Mouse (Mus musculus) intestine, postnatal 0 days (tissue): ENCODE data around the gene Wdcp. TPM values are rescaled to one million over a fixed set of nuclear protein-coding genes. Genes with fewer than 3 reads are reported as not detected.

ENCODE experiments used
- ATAC-seq: fragments of 200-750 bp; cut with Nextera tagmentation; 2 replicates; pipeline ENCODE4 v1.8.0; 2017; ENCODE audit warnings: mild to moderate bottlenecking, moderate TSS enrichment, moderate library complexity
- H3K27ac ChIP-seq: fragments of 300-500 bp; sonication (generic); 2 replicates; pipeline ENCODE4 v1.5.1; 2014; ENCODE audit warnings: mild to moderate bottlenecking, low read depth, low read length, moderate library complexity
- H3K27me3 ChIP-seq: fragments of 300-500 bp; sonication (generic); replicated peaks from 2 replicates; pipeline ENCODE4 v1.6.1; 2014; ENCODE audit warnings: low read length, mixed read lengths; ENCODE audit not compliant: control insufficient read depth, insufficient read depth
- H3K36me3 ChIP-seq: fragments of 300-500 bp; sonication (generic); 2 replicates; pipeline ENCODE4 v1.6.1; 2014; ENCODE audit warnings: mild to moderate bottlenecking, moderate library complexity; ENCODE audit not compliant: control insufficient read depth, insufficient read depth
- H3K4me1 ChIP-seq: fragments of 300-500 bp; sonication (generic); replicated peaks from 2 replicates; pipeline ENCODE4 v1.6.1; 2014; ENCODE audit warnings: antibody characterized with exemption, low read length, mixed read lengths; ENCODE audit not compliant: control insufficient read depth, insufficient read depth
- H3K4me2 ChIP-seq: fragments of 300-500 bp; sonication (generic); replicated peaks from 2 replicates; pipeline ENCODE4 v1.6.1; 2014; ENCODE audit warnings: low read depth, mild to moderate bottlenecking, moderate library complexity
- H3K4me3 ChIP-seq: fragments of 300-500 bp; sonication (generic); 2 replicates; pipeline ENCODE4 v1.5.1; 2014; ENCODE audit warnings: low read depth, low read length
- H3K9ac ChIP-seq: fragments of 300-500 bp; sonication (generic); 2 replicates; pipeline ENCODE4 v1.6.1; 2014; ENCODE audit warnings: mild to moderate bottlenecking, low read depth, low read length
- H3K9me3 ChIP-seq: fragments of 300-500 bp; sonication (generic); 2 replicates; pipeline ENCODE4 v1.6.1; 2016; ENCODE audit warnings: mixed run types; ENCODE audit not compliant: control insufficient read depth
- CTCF ChIP-seq: sonication (generic); IDR thresholded peaks from 2 replicates; pipeline ENCODE4 v1.5.1; 2016; ENCODE audit warnings: low read depth, mild to moderate bottlenecking, control low read depth, antibody characterized with exemption, moderate library complexity
- WGBS: fragments of 180-500 bp; shearing (Covaris S2); extraction: QIAGEN DNeasy Blood & Tissue Kit; methylation state at CpG from one replicate; pipeline ENCODE4 v1.1.7; 2014; 5-methylcytosine and 5-hydroxymethylcytosine counted together
- polyA plus RNA-seq: library from polyadenylated mRNA; unstranded; fragments of >200 nt; fragmentation: Nextera tagmentation; extraction: Ambion mirVana; gene quantifications from 2 replicates; pipeline ENCODE4 v1.2.1, GENCODE M21; 2015

The Wdcp gene
- polyA plus RNA-seq, 1 experiment from 2014 or later, result 7.3 TPM

- Histone ChIP-seq H3K27ac (no peak overlapping the region; the same call in 1 of the 2 replicates), H3K9ac (no peak overlapping the region), H3K9me3 (no peaks in the 10 kb centered on the region), H3K4me3 (no peak overlapping the region), H3K4me1 (no peaks in the 10 kb centered on the region), H3K4me2 (peak overlapping the region; percentile 89; the same call in 1 of the 2 replicates), H3K27me3 (no peaks in the 10 kb centered on the region), H3K36me3 (peaks cover 4% of the 10 kb centered on the region; the same call in 1 of the 2 replicates)
- 77% methylated on average over 7 of the region's 7 CpGs for WGBS
- peak; percentile 35 for TF ChIP-seq CTCF
- no peak for ATAC-seq
Measured at GRCm38 (mm10) chr12:4905946-4906345, 62.8 kb downstream of the Wdcp start.

- 20% methylated on average over 7 of the region's 7 CpGs for WGBS
- no peak for ATAC-seq
- H3K36me3 ChIP-seq, result peaks cover 3% of the 10 kb centered on the region; the same call in 1 of the 2 replicates
- TF ChIP-seq CTCF, result no peak
- H3K4me1 ChIP-seq, result no peaks in the 10 kb centered on the region
- H3K27me3 ChIP-seq, result no peaks in the 10 kb centered on the region
- peak overlapping the region; percentile 91 for H3K9ac ChIP-seq
- H3K4me2 ChIP-seq, result peak overlapping the region; percentile 89
- H3K9me3 ChIP-seq, result no peaks in the 10 kb centered on the region
- peak overlapping the region; percentile 98 for H3K27ac ChIP-seq
- H3K4me3 ChIP-seq, result peak overlapping the region; percentile 73
Measured at GRCm38 (mm10) chr12:4906476-4906875, 63.4 kb downstream of the Wdcp start.

GRCm38 (mm10) chr12:4906951-4907906, 64.1 kb downstream of the Wdcp start, which contains the start of gene Ubxn2a:
Ubxn2a (minus strand) TSS chr12:4907705.
- Histone ChIP-seq H3K4me3 (peak within 1 kb of the TSS; percentile 73), H3K27ac (peak within 1 kb of the TSS; percentile 98), H3K36me3 (no peaks in the 10 kb centered on the region), H3K9ac (peak within 1 kb of the TSS; percentile 91), H3K9me3 (no peaks in the 10 kb centered on the region), H3K27me3 (no peaks in the 10 kb centered on the region), H3K4me2 (peak within 1 kb of the TSS; percentile 89), H3K4me1 (no peaks in the 10 kb centered on the region)
- peak; percentile 97 for ATAC-seq
- WGBS, result under 1% methylated on average over 124 of the region's 125 CpGs
- peak; percentile 48 for TF ChIP-seq CTCF

GRCm38 (mm10) chr12:4908391-4908790, 65.3 kb downstream of the Wdcp start:
- no peaks in the 10 kb centered on the region for H3K27me3 ChIP-seq
- H3K4me3 ChIP-seq, result no peak overlapping the region; the same call in 1 of the 2 replicates
- ATAC-seq, result no peak
- no peak overlapping the region for H3K9ac ChIP-seq
- H3K9me3 ChIP-seq, result no peaks in the 10 kb centered on the region
- no peak for TF ChIP-seq CTCF
- 90% methylated on average over 7 of the region's 7 CpGs for WGBS
- no peaks in the 10 kb centered on the region for H3K36me3 ChIP-seq
- H3K27ac ChIP-seq, result no peak overlapping the region
- H3K4me2 ChIP-seq, result peak overlapping the region; percentile 89; the same call in 1 of the 2 replicates
- 0 out of 2 replicates have a peak, but pooled peaks cover 3% of the 10 kb centered on the region for H3K4me1 ChIP-seq

Other genes with a start within 250 kb of the Wdcp start
- gene Fam228a, start 104.9 kb upstream of the Wdcp start, polyA plus RNA-seq, result 0.07 TPM in 1 of 2 replicates, not detected in the other
- gene Pfn4, start 74.3 kb upstream of the Wdcp start, polyA plus RNA-seq, result 0.97 and 1.0 TPM in 2 replicates
- gene Fam228b, start 74.0 kb upstream of the Wdcp start, polyA plus RNA-seq, result 0.67 and 1.0 TPM in 2 replicates
- gene Sf3b6, start 25.8 kb upstream of the Wdcp start, polyA plus RNA-seq, result 367 and 375 TPM in 2 replicates
- gene Fkbp1b, start 1.7 kb upstream of the Wdcp start, polyA plus RNA-seq, result 16.2 and 20.6 TPM in 2 replicates
- 0.55 and 0.61 TPM in 2 replicates for gene Mfsd2b, start 31.1 kb downstream of the Wdcp start, polyA plus RNA-seq
- gene Ubxn2a, start 64.4 kb downstream of the Wdcp start, polyA plus RNA-seq, result 45.0 and 49.3 TPM in 2 replicates
- gene Atad2b, start 74.0 kb downstream of the Wdcp start, polyA plus RNA-seq, result 5.5 and 7.6 TPM in 2 replicates